Mouse (Mus musculus): Measurements from ENCODE around the gene Prlr. TPM values are rescaled to one million over a fixed set of nuclear protein-coding genes. Genes with fewer than 3 reads are reported as not detected.

Prlr gene
- polyA plus RNA-seq, 1 experiment, result 1.1 TPM

DNA sequence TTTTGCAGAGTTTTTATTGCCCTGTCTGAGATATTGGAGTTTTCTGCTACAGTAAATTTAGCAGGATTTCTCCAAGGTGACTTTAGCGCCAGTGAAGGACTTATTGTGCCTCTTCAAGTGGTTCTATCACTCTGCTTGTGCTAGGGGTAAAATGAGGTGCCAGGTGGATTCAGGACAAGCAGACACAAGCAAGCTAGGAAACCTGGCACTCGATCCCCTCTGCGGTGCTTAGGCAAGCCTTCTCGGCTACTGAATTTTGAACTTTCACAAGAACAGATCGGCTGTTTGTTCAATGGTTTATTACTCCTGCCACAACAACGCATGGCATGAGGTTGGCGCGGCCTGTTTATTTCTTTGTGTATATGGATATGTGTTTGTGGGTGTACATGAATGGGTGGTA, 61.4 kb downstream of the Prlr start:
- WGBS, result 91% methylated on average over 8 of the region's 8 CpGs
- Histone ChIP-seq H3K4me1 (ENCODE audit: control insufficient read depth, insufficient read depth, low read length) (no peaks in the 10 kb centered on the region), H3K27ac (ENCODE audit: control insufficient read depth, insufficient read depth, low read depth, low read length, poor library complexity) (no peak overlapping the region), H3K4me3 (replicated peaks; ENCODE audit: control insufficient read depth, low read depth, low read length) (no peak overlapping the region)
- TF ChIP-seq POLR2A (IDR thresholded peaks at IDR 0.05; ENCODE audit: borderline replicate concordance, control insufficient read depth, low read depth, low read length) (no peak), CTCF (IDR thresholded peaks at IDR 0.05; ENCODE audit: control insufficient read depth, insufficient read depth, low read length) (no peak)

GRCm38 (mm10) chr15:10240228-10240795, 63.3 kb downstream of the Prlr start:
- no peak for TF ChIP-seq POLR2A (IDR thresholded peaks at IDR 0.05; ENCODE audit: borderline replicate concordance, control insufficient read depth, low read depth, low read length)
- 46% methylated on average over 5 of the region's 5 CpGs for WGBS
- H3K4me3 ChIP-seq (replicated peaks; ENCODE audit: control insufficient read depth, low read depth, low read length), result no peak overlapping the region
- no peak overlapping the region for H3K27ac ChIP-seq (ENCODE audit: control insufficient read depth, insufficient read depth, low read depth, low read length, poor library complexity)
- no peaks in the 10 kb centered on the region for H3K4me1 ChIP-seq (ENCODE audit: control insufficient read depth, insufficient read depth, low read length)

DNA sequence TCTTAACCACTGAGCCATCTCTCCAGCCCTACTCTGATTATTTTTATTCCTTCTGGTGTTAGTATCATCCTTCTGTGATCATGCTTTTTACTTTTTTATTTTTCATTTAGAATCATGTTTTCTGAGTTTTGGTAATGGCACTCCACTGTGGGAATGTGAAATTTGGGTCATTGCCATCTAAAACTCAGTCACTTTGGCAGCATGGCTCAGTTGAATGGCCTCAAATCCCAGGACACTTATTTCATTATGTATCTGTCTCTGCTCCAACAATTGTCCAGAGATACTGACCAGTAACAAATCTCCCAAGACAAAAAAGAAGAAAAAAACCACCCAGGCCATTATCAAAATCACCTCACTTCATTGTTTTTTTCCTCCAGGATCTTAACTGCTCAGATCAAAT, 65.2 kb downstream of the Prlr start:
- Histone ChIP-seq H3K4me1 (ENCODE audit: control insufficient read depth, insufficient read depth, low read length) (no peaks in the 10 kb centered on the region), H3K27ac (ENCODE audit: control insufficient read depth, insufficient read depth, low read depth, low read length, poor library complexity) (no peak overlapping the region), H3K4me3 (replicated peaks; ENCODE audit: control insufficient read depth, low read depth, low read length) (no peak overlapping the region)
- no peak for TF ChIP-seq CTCF (IDR thresholded peaks at IDR 0.05; ENCODE audit: control insufficient read depth, insufficient read depth, low read length)

DNA sequence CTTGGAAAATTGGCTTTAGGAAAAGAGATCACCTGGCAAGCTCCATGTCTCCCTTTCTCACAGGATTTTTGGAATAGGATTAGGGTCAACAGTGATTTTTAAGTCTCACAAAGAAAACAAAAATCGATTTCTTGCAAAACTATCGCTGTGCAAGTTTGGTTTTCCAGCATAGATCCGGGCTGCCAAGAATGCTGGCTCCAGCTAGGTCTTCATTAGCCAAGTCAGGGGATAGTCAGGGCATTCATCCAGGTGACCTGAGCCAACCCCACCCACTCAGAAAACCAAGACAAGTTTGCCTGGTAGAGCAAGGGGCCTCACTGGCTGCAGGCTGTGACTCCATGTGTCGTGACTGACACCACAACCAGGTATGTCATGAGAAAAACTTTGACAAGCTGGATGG, 72.2 kb downstream of the Prlr start:
- no peak overlapping the region for H3K27ac ChIP-seq (ENCODE audit: control insufficient read depth, insufficient read depth, low read depth, low read length, poor library complexity)
- H3K4me3 ChIP-seq (replicated peaks; ENCODE audit: control insufficient read depth, low read depth, low read length), result no peak overlapping the region
- WGBS, result 71% methylated on average over 4 of the region's 4 CpGs
- no peaks in the 10 kb centered on the region for H3K4me1 ChIP-seq (ENCODE audit: control insufficient read depth, insufficient read depth, low read length)
- TF ChIP-seq POLR2A (IDR thresholded peaks at IDR 0.05; ENCODE audit: borderline replicate concordance, control insufficient read depth, low read depth, low read length), result no peak
- no peak for TF ChIP-seq CTCF (IDR thresholded peaks at IDR 0.05; ENCODE audit: control insufficient read depth, insufficient read depth, low read length)

DNA sequence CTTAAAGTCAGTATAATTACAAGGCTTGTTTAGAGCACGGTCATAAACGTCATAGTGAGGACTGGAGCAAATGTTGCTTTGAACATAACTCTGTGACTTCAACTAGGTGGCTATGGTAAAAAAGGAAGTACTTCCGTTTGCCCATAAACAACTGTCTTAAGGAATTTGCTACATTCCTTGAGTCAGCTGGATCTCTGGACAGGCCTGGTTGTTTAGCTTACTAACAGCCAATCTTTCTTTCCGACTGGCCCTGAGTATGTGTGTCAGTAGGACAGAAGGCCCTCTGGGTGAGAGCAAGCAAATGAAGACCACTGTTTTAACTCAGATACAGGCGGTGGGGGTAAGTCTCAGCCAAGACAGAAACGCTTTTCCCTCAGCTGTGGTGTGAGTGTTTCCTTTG, 73.7 kb downstream of the Prlr start:
- no peak for TF ChIP-seq POLR2A (IDR thresholded peaks at IDR 0.05; ENCODE audit: borderline replicate concordance, control insufficient read depth, low read depth, low read length)
- TF ChIP-seq CTCF (IDR thresholded peaks at IDR 0.05; ENCODE audit: control insufficient read depth, insufficient read depth, low read length), result no peak
- H3K4me1 ChIP-seq (ENCODE audit: control insufficient read depth, insufficient read depth, low read length), result no peaks in the 10 kb centered on the region
- no peak overlapping the region for H3K4me3 ChIP-seq (replicated peaks; ENCODE audit: control insufficient read depth, low read depth, low read length)
- no peak overlapping the region for H3K27ac ChIP-seq (ENCODE audit: control insufficient read depth, insufficient read depth, low read depth, low read length, poor library complexity)
- 64% methylated on average over 6 of the region's 6 CpGs for WGBS

- H3K4me1 ChIP-seq (ENCODE audit: control insufficient read depth, insufficient read depth, low read length), result no peaks in the 10 kb centered on the region
- H3K27ac ChIP-seq (ENCODE audit: control insufficient read depth, insufficient read depth, low read depth, low read length, poor library complexity), result no peak overlapping the region
- TF ChIP-seq CTCF (IDR thresholded peaks at IDR 0.05; ENCODE audit: control insufficient read depth, insufficient read depth, low read length), result no peak
- TF ChIP-seq POLR2A (IDR thresholded peaks at IDR 0.05; ENCODE audit: borderline replicate concordance, control insufficient read depth, low read depth, low read length), result no peak
- no peak overlapping the region for H3K4me3 ChIP-seq (replicated peaks; ENCODE audit: control insufficient read depth, low read depth, low read length)
- 88% methylated on average over 1 of the region's 1 CpGs for WGBS
These were observed 75.5 kb downstream of the Prlr start for GRCm38 (mm10) chr15:10252526-10252925.

GRCm38 (mm10) chr15:10262219-10262618, 85.2 kb downstream of the Prlr start:
- H3K4me3 ChIP-seq (replicated peaks; ENCODE audit: control insufficient read depth, low read depth, low read length), result no peak overlapping the region
- no peak overlapping the region for H3K27ac ChIP-seq (ENCODE audit: control insufficient read depth, insufficient read depth, low read depth, low read length, poor library complexity)
- H3K4me1 ChIP-seq (ENCODE audit: control insufficient read depth, insufficient read depth, low read length), result no peaks in the 10 kb centered on the region
- no peak for TF ChIP-seq CTCF (IDR thresholded peaks at IDR 0.05; ENCODE audit: control insufficient read depth, insufficient read depth, low read length)
- TF ChIP-seq POLR2A (IDR thresholded peaks at IDR 0.05; ENCODE audit: borderline replicate concordance, control insufficient read depth, low read depth, low read length), result no peak
- WGBS, result 89% methylated on average over 2 of the region's 2 CpGs

DNA sequence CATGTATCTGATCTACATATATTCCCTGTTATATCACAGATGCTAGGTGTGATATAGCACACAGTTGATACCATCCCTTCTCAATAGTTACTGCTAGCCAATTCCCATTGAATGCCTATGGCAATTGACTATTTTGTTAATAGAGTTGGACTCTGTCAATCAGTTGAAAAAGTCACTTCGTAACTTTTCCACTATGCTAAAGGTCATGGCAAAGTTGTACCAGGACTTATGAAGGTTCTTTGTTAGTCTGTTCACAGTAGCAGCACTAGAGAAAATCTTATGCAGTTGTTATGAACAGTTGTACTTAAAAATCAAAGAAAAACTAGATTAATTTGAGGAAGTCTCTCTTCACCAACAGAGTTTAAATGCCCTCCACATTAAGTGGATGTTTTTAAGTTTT, 85.6 kb downstream of the Prlr start:
- TF ChIP-seq CTCF (IDR thresholded peaks at IDR 0.05; ENCODE audit: control insufficient read depth, insufficient read depth, low read length) (no peak), POLR2A (IDR thresholded peaks at IDR 0.05; ENCODE audit: borderline replicate concordance, control insufficient read depth, low read depth, low read length) (no peak)
- H3K4me3 ChIP-seq (replicated peaks; ENCODE audit: control insufficient read depth, low read depth, low read length), result no peak overlapping the region
- H3K4me1 ChIP-seq (ENCODE audit: control insufficient read depth, insufficient read depth, low read length), result no peaks in the 10 kb centered on the region
- 91% methylated on average over 1 of the region's 1 CpGs for WGBS
- no peak overlapping the region for H3K27ac ChIP-seq (ENCODE audit: control insufficient read depth, insufficient read depth, low read depth, low read length, poor library complexity)

DNA sequence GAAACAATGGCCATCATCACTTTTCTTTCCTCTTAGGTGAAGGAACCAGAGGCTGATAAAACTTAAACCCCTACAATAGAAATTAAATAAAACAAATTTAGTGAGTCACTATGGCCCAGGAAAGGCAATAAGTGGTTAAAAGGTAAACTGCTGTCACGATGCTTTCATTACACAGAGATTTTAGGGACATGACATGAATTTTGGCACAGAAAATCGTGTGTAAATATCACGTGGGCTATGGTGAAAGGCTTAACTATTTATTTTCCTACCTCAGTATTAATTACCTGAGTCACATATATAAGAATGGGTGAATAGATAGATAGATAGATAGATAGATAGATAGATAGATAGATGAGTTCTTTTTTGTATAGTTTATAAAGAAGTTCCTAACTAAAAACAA, 86.4 kb downstream of the Prlr start:
- TF ChIP-seq POLR2A (IDR thresholded peaks at IDR 0.05; ENCODE audit: borderline replicate concordance, control insufficient read depth, low read depth, low read length) (no peak), CTCF (IDR thresholded peaks at IDR 0.05; ENCODE audit: control insufficient read depth, insufficient read depth, low read length) (no peak)
- Histone ChIP-seq H3K4me1 (ENCODE audit: control insufficient read depth, insufficient read depth, low read length) (no peaks in the 10 kb centered on the region), H3K27ac (ENCODE audit: control insufficient read depth, insufficient read depth, low read depth, low read length, poor library complexity) (no peak overlapping the region), H3K4me3 (replicated peaks; ENCODE audit: control insufficient read depth, low read depth, low read length) (no peak overlapping the region)
- WGBS, result 71% methylated on average over 3 of the region's 3 CpGs
